Mouse (Mus musculus): ENCODE measurements around the gene Hoxc5. TPM values are rescaled to one million over a fixed set of nuclear protein-coding genes. Genes with fewer than 3 reads are reported as not detected.

The Hoxc5 gene
- polyA plus RNA-seq, 1 experiment from 2014 or later: 20.3 TPM

GRCm38 (mm10) chr15:102922636-102923500, 44.4 kb upstream of the Hoxc5 start:
- H3K4me2 ChIP-seq (replicated peaks; ENCODE audit: low read depth, low read length): no peak overlapping the region
- no peak overlapping the region for H3K4me3 ChIP-seq (ENCODE audit: low read depth, low read length)
- WGBS: 17% methylated on average over 6 of the region's 6 CpGs
- no peak for ATAC-seq (ENCODE audit: insufficient number of reproducible peaks, insufficient read depth, low FRiP score, low read depth)
- no peaks in the 10 kb centered on the region for H3K36me3 ChIP-seq (ENCODE audit: control insufficient read depth, insufficient read depth, low read length)
- no peak overlapping the region for H3K9ac ChIP-seq (replicated peaks; ENCODE audit: low read depth, low read length)
- H3K4me1 ChIP-seq (ENCODE audit: control insufficient read depth, insufficient read depth, low read length): 0 out of 2 replicates have a peak, but pooled peaks cover 6% of the 10 kb centered on the region
- H3K27ac ChIP-seq (ENCODE audit: low read length): no peak overlapping the region
- peaks cover 91% of the 10 kb centered on the region for H3K27me3 ChIP-seq (ENCODE audit: control insufficient read depth, insufficient read depth, low read length)
- no peaks in the 10 kb centered on the region for H3K9me3 ChIP-seq (ENCODE audit: control insufficient read depth, low read depth, low read length)

- Histone ChIP-seq H3K27me3 (ENCODE audit: control insufficient read depth, insufficient read depth, low read length) (peaks cover 94% of the 10 kb centered on the region), H3K4me1 (ENCODE audit: control insufficient read depth, insufficient read depth, low read length) (no peaks in the 10 kb centered on the region)
Observed at GRCm38 (mm10) chr15:102927032-102927645, 40.1 kb upstream of the Hoxc5 start.

GRCm38 (mm10) chr15:102931706-102932358, 35.4 kb upstream of the Hoxc5 start:
- no peaks in the 10 kb centered on the region for H3K36me3 ChIP-seq (ENCODE audit: control insufficient read depth, insufficient read depth, low read length)
- H3K4me2 ChIP-seq (replicated peaks; ENCODE audit: low read depth, low read length): no peak overlapping the region
- H3K4me3 ChIP-seq (ENCODE audit: low read depth, low read length): no peak overlapping the region
- H3K9me3 ChIP-seq (ENCODE audit: control insufficient read depth, low read depth, low read length): no peaks in the 10 kb centered on the region
- H3K4me1 ChIP-seq (ENCODE audit: control insufficient read depth, insufficient read depth, low read length): no peaks in the 10 kb centered on the region
- no peak overlapping the region for H3K9ac ChIP-seq (replicated peaks; ENCODE audit: low read depth, low read length)
- H3K27me3 ChIP-seq (ENCODE audit: control insufficient read depth, insufficient read depth, low read length): peaks cover 100% of the 10 kb centered on the region
- no peak overlapping the region for H3K27ac ChIP-seq (ENCODE audit: low read length)
- 2% methylated on average over 23 of the region's 23 CpGs for WGBS
- ATAC-seq (ENCODE audit: insufficient number of reproducible peaks, insufficient read depth, low FRiP score, low read depth): no peak

More at GRCm38 (mm10) chr15:102927032-102927645, 40.1 kb upstream of the Hoxc5 start:
- Histone ChIP-seq H3K9me3 (ENCODE audit: control insufficient read depth, low read depth, low read length) (no peaks in the 10 kb centered on the region), H3K36me3 (ENCODE audit: control insufficient read depth, insufficient read depth, low read length) (no peaks in the 10 kb centered on the region), H3K4me2 (replicated peaks; ENCODE audit: low read depth, low read length) (no peak overlapping the region), H3K27ac (ENCODE audit: low read length) (no peak overlapping the region), H3K9ac (replicated peaks; ENCODE audit: low read depth, low read length) (no peak overlapping the region), H3K4me3 (ENCODE audit: low read depth, low read length) (no peak overlapping the region)
- ATAC-seq (ENCODE audit: insufficient number of reproducible peaks, insufficient read depth, low FRiP score, low read depth): no peak
- 1% methylated on average over 40 of the region's 40 CpGs for WGBS

GRCm38 (mm10) chr15:102934438-102934837, 32.8 kb upstream of the Hoxc5 start:
- Histone ChIP-seq H3K4me3 (ENCODE audit: low read depth, low read length) (no peak overlapping the region), H3K9me3 (ENCODE audit: control insufficient read depth, low read depth, low read length) (no peaks in the 10 kb centered on the region), H3K4me2 (replicated peaks; ENCODE audit: low read depth, low read length) (no peak overlapping the region), H3K27ac (ENCODE audit: low read length) (no peak overlapping the region), H3K9ac (replicated peaks; ENCODE audit: low read depth, low read length) (no peak overlapping the region), H3K4me1 (ENCODE audit: control insufficient read depth, insufficient read depth, low read length) (no peaks in the 10 kb centered on the region), H3K27me3 (ENCODE audit: control insufficient read depth, insufficient read depth, low read length) (peaks cover 96% of the 10 kb centered on the region), H3K36me3 (ENCODE audit: control insufficient read depth, insufficient read depth, low read length) (no peaks in the 10 kb centered on the region)
- 2% methylated on average over 12 of the region's 12 CpGs for WGBS
- no peak for ATAC-seq (ENCODE audit: insufficient number of reproducible peaks, insufficient read depth, low FRiP score, low read depth)

- ATAC-seq (ENCODE audit: insufficient number of reproducible peaks, insufficient read depth, low FRiP score, low read depth): no peak
- no peaks in the 10 kb centered on the region for H3K36me3 ChIP-seq (ENCODE audit: control insufficient read depth, insufficient read depth, low read length)
Observed at GRCm38 (mm10) chr15:102934897-102935296, 32.3 kb upstream of the Hoxc5 start.

GRCm38 (mm10) chr15:102936279-102936972, 30.8 kb upstream of the Hoxc5 start, which contains the start of gene Hoxc12:
Gene Hoxc12 (plus strand): TSS chr15:102936757.
- no peak within 1 kb of the TSS for H3K4me2 ChIP-seq (replicated peaks; ENCODE audit: low read depth, low read length)

More at GRCm38 (mm10) chr15:102934897-102935296, 32.3 kb upstream of the Hoxc5 start:
- no peak overlapping the region for H3K4me3 ChIP-seq (ENCODE audit: low read depth, low read length)
- no peak overlapping the region for H3K9ac ChIP-seq (replicated peaks; ENCODE audit: low read depth, low read length)
- H3K4me2 ChIP-seq (replicated peaks; ENCODE audit: low read depth, low read length): no peak overlapping the region
- H3K9me3 ChIP-seq (ENCODE audit: control insufficient read depth, low read depth, low read length): no peaks in the 10 kb centered on the region
- under 1% methylated on average over 27 of the region's 27 CpGs for WGBS
- H3K4me1 ChIP-seq (ENCODE audit: control insufficient read depth, insufficient read depth, low read length): no peaks in the 10 kb centered on the region
- no peak overlapping the region for H3K27ac ChIP-seq (ENCODE audit: low read length)
- H3K27me3 ChIP-seq (ENCODE audit: control insufficient read depth, insufficient read depth, low read length): peaks cover 96% of the 10 kb centered on the region

GRCm38 (mm10) chr15:102937036-102937666, 30.1 kb upstream of the Hoxc5 start:
- Histone ChIP-seq H3K9me3 (ENCODE audit: control insufficient read depth, low read depth, low read length) (no peaks in the 10 kb centered on the region), H3K27ac (ENCODE audit: low read length) (no peak overlapping the region), H3K27me3 (ENCODE audit: control insufficient read depth, insufficient read depth, low read length) (peaks cover 96% of the 10 kb centered on the region), H3K4me3 (ENCODE audit: low read depth, low read length) (no peak overlapping the region), H3K36me3 (ENCODE audit: control insufficient read depth, insufficient read depth, low read length) (no peaks in the 10 kb centered on the region), H3K4me1 (ENCODE audit: control insufficient read depth, insufficient read depth, low read length) (no peaks in the 10 kb centered on the region), H3K4me2 (replicated peaks; ENCODE audit: low read depth, low read length) (no peak overlapping the region), H3K9ac (replicated peaks; ENCODE audit: low read depth, low read length) (no peak overlapping the region)
- no peak for ATAC-seq (ENCODE audit: insufficient number of reproducible peaks, insufficient read depth, low FRiP score, low read depth)
- 2% methylated on average over 50 of the region's 50 CpGs for WGBS

More at GRCm38 (mm10) chr15:102936279-102936972, 30.8 kb upstream of the Hoxc5 start, which contains the start of gene Hoxc12:
- Histone ChIP-seq H3K4me3 (ENCODE audit: low read depth, low read length) (no peak within 1 kb of the TSS), H3K27me3 (ENCODE audit: control insufficient read depth, insufficient read depth, low read length) (peaks cover 96% of the 10 kb centered on the region), H3K27ac (ENCODE audit: low read length) (no peak within 1 kb of the TSS), H3K9me3 (ENCODE audit: control insufficient read depth, low read depth, low read length) (no peaks in the 10 kb centered on the region), H3K36me3 (ENCODE audit: control insufficient read depth, insufficient read depth, low read length) (no peaks in the 10 kb centered on the region), H3K4me1 (ENCODE audit: control insufficient read depth, insufficient read depth, low read length) (no peaks in the 10 kb centered on the region), H3K9ac (replicated peaks; ENCODE audit: low read depth, low read length) (no peak within 1 kb of the TSS)
- WGBS: 2% methylated on average over 30 of the region's 31 CpGs
- ATAC-seq (ENCODE audit: insufficient number of reproducible peaks, insufficient read depth, low FRiP score, low read depth): no peak

Measured in stomach, embryonic 14.5 days (tissue).